Mouse (Mus musculus) bone marrow macrophage, adult 2 months (primary cell): ENCODE results near the gene Proca1.

ENCODE experiments used
- CTCF ChIP-seq: IDR thresholded peaks from 2 replicates; pipeline ENCODE4 v1.5.1; 2012; ENCODE audit warnings: low read depth, mild to moderate bottlenecking, low read length, moderate library complexity
- POLR2A ChIP-seq: IDR thresholded peaks from 2 replicates; pipeline ENCODE4 v1.6.1; 2012; ENCODE audit warnings: mild to moderate bottlenecking, low read depth, low read length, borderline replicate concordance

DNA sequence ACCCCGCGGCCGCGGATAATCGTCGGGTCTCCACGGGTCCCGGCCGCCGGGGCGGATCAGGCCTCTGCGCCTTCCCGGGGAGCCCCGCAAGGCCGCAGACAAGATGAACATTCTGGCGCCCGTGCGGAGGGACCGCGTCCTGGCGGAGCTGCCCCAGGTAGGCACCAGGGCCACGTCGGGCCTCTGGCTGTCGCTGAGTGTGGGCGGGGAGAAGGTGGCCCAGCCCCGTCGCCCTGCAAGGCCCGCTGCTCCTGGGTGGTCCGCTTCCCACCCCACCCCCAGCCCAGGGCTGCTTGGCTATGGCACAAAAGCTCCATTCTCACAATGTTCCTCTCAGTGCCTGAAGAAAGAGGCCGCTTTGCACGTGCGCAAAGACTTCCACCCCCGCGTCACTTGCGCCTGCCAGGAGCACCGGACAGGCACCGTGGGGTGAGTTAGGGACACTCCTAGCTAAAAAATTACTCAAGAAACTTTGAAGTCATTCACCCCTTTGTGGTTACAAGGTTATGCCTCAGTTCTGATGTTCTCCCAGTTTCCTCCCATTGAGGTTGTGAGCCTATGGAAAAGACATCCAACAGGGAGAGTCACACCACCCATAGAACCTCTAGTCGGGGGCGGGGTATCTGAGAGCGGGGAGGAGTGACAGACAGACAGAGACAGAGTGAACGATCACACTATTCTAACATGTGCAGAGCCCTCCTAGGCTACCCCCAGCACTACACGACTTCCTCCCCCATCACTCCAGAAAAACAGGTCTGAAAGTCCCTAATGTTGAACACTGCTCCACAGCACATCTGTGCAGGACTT, 3.8 kb upstream of the Proca1 start:
- no peak for TF ChIP-seq CTCF
- no peak for TF ChIP-seq POLR2A
